Mouse (Mus musculus) cerebellum, adult 9-11 months (tissue): ENCODE data around the gene Skap1.
A peak's percentile ranks its signal among the peaks of the same experiment; 100 is the strongest.

Source experiments
- DNase-seq: peaks from one replicate; pipeline ENCODE4 v3.0.0; 2022

The Skap1 gene

DNA sequence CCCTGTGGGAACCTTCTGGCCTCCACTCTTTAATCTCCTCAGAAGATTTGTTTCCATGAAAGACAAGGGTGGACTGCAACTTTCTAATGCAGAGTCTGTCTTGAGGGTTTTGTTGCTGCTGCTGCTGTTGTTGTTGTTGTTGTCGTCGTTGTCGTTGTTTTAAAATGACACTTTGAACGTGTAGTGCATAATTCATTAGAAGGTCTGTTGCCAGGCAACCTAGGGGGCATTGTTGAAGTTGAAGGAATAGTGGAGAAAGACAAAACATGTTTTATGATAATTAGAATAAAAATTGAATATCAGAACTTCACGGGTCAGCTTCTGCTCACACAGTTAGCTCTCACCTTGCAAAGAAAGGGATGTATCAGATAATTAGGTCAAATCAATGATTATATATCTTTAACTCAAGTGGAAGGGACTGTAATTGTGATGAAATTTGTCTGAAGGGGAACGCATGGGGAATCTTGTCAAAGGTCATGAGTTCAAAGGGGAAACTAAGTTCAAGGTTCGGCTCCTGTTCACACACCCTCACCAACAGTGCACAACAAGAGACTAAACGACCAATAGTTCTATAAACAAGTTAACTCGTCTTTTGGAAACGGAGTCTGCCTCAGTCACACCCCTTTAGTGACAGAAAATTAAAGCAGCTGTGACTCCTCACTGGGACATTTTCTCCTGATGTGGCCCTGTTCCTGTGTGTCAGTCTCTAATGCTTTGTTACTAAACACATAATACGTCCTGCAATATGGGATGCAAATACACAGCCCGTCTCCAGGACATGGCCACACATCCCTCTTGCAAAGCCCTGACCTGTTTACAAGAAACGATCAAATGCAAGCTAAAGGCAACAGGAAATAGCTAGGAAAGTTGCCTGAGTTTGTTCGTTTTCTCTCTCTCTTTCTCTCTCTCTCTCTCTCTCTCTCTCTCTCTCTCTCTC, 112.4 kb downstream of the Skap1 start:
- DNase-seq, result no peak

DNA sequence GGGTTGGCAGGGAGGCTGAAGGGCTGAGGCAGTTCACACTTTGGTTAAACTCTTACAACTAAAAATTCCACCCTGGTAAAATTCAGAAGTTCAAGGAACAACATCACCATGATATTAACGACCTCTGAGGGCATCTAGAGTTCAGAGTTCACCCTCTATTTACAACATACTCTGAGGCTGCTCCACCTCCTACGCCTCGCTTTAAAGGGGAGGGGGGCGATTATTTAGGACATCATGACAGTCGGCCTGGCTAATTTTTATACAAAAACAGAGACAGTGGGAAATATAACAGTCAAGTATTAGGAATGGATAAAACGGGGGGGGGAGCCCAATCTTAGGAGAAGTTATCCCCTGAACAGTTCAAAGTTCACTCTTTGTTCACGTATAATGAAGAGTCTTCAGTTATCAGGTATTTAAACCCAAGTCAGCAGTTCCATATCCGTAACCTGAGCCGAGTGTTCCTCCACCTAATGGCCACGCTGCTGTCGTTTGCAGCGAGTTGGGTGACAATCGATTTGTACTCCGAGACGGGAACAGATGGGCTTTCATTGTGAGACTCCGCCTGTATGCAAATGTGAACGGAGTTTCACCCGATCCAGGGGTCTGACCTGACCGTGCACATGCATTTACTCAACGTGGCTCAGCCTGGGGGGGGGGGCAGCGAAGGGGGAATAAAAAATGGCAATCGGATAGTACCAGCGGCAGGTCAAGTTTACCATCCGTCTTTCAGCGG, 114.3 kb downstream of the Skap1 start:
- DNase-seq, result no peak

DNA sequence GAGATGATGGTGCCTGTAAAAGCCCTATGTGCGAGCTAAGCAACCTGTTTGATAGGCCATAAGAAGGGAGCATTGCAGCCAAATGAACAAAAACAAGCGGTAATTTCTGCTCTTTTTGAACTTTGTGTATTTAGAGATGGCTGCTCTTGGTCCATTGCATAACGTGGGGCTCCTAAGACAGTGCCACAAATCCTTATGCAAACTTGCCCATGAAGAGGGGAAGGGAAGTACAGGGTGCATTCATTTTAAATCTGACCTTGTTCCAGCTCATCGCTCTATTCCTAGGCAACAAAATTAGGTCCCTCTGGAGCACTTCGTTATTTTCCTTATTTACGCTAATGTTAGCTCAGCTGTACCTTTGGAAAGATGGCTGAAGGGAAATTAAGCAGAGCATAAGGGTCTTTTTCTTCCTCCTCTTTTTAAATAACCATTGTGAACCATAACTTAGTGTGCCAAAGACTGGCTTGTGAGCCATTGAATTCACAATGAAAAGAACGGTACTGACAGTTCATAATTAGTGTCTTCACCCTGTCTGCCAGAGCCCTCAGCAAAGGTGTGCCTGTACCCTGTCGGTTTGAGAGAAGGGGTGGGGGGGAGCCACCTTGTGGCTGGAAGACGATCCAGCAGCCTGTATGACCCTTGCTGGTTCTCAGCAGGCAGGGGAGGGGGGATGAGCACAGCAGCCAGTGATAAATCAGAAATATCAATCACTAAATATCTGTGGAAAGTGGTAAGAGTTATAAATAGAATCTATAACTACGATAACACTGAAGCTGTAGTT, 117.4 kb downstream of the Skap1 start:
- DNase-seq, result no peak

DNA sequence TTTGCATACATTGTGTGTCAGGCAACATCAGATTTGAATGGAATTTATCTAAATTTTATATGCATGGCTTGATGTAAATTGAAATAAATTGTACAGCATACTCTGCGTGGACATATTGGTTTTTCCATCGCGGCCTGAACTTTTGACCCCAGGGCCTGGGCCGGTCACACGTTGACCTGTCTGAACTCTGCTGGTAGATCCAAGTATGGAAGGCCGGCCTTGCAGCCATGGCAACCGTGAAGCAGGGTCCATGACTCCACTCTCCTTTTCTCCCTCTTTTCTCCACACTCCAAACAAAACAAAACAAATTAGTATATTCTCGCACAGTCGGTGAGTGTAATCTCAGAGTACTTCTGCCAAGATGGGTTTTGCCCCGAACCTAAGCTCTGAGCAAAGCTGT, 118.2 kb downstream of the Skap1 start:
- DNase-seq, result no peak

DNA sequence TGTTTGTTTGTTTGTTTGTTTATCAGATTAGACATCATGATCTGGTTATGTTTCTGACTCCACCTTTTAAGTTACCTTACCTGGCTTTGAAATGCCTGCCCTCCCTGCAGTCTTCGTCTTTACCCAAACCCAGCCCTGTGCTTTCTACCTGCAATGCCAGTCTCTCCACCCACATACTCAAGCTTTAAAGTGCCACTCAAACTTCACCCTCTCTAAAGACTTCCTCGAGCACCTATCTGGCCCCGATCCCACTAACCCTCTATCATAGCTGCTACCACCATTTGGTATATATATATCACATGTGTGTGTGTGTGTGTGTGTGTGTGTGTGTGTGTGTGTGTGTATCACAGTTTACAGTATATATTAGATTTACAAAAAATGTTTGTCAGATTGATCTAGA, 125.4 kb downstream of the Skap1 start:
- no peak for DNase-seq

DNA sequence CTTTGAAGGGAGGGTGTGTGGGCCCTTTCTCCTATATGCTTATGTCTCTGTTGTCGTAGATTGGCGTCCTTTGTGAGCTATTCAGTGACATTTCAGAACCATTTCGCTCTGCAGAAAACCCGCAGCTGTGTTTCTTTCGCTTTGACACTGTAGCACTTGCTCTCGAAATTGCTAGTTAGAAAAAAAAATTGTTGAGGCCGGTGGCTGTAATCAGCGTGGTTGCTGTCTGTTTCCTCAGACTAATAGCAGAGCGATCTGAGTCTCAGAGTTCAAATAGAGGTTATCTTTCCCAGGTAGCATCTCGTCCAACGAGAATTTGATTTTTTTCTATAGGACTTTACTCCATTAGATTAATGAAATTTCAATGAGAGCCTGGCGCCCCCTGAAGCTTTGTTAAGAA, 131.5 kb downstream of the Skap1 start:
- DNase-seq, result no peak

DNA sequence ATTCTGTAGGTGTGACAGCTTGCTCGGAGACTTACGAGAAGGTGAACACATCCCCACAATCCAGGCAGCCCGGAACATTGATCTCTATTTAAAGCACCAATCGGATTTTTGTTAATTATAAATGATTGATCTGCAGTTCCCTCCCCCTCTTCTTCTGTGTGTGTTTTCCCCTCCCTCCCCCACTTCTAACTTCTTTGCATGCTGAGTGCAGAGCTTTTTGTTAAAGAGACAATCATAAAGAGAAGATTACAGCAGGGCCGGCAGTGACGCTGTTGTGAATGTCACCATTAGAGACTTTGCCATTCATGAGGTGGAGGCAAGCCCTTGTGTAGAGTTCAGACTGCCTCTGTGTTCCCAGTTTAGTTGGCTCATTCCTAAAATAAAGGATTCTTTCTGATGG, 131.9 kb downstream of the Skap1 start:
- DNase-seq, result no peak

DNA sequence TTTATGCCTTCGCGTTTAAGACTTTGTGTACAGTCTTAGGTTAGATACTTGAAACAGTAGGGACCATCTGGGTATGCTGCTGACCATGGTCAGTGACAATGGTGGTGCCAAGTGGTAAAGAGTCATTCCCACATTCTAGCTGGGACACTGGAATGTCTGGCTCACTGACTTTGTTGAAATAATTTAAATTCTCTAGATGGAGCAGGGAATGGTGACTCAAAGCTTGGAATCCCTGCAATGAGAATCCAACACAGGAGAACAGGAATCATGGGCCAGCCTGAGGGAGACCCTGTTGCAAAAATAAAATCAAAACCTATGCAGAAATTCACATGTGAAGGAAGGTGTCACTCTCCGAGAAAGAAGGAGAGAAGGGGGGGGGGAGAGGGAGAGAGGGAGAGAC, 138.4 kb downstream of the Skap1 start:
- no peak for DNase-seq

DNA sequence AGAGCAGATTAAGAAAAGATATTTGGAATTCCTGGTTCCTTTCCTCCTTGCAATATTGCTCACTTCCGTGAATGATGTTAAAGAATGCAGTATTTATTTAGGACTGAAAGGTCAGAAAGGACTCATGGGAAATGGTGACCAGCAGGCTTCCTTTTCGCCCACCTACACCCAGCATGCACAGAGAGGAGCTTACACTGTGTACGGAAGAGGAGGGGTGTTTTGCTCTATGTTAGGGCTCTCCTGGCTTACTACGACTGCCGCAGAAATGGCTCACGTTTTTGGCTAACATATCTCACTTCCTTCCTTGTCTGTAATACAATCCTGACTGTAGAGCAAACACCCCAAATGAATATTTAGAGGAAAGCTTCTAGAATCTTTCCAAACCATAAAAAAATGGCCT, 139.9 kb downstream of the Skap1 start:
- no peak for DNase-seq

DNA sequence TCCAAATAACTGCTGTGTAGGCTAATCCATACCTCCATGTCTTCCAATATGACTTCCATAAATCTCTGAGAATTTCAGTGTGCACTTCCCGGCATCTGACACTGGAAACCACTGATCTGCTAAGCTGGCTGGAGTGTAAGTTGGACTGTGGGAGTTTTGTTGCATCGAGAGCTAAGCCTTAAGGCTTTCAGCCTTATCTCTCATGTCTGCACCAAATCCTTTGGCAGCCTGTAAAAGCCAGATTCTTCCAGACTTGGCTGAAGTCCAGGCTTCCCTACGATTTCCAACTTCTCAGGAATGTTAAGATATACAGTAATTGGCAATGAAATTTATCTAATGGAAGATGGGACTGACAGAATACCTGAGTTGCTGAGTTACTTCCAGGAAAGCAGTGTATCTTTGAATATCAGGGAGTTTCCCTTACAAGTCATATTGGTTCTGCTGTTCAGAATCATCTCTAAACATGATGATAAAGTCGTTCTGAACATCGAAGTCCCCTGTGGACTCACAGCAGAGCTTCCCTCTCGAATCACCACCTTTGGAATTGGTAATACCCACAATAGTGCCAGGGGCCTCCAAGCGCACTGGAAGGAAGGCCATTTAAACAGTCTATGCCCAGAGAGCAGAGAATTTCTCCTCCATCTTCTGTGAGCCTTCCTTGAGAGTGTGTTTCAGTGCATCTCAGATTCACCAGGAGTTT, 140.5 kb downstream of the Skap1 start:
- DNase-seq, result no peak

DNA sequence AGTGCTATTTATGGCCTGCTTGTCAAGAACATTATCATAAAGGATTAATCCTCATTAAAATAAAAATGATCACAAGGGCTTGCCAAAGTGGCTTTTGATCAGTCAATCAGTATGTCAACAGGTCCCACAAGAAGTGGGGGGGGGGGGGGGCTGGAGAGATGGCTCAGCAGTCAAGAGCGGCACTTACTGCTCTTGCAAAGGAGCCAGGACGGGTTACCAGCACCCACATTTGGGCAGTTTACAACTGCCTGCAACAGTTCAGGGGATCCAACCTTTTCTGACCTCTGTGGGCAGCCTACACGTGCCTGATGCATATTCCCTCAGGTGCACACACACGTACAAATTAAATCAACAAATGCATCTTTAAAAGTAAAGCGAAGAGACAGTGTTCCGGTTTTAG, 141.1 kb downstream of the Skap1 start:
- no peak for DNase-seq

DNA sequence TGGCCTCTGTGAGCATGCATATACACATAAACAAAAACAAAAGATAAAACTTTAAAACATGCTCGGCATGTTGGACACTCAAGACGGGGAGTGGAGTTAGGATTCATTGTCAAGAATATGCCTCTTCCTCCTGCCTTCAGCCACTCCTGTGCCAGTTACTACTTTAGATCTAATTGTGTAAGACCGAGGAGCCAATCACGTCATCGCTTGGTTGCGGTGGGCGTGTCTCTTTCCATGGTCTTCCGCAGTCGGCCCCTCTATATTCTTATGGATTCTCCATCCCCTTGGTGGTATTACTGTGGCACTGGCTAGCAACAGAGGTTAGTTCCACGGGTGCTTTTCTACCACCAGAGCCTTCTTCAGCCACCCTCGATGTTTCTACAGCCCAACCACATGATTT, 148.2 kb downstream of the Skap1 start:
- DNase-seq, result no peak

DNA sequence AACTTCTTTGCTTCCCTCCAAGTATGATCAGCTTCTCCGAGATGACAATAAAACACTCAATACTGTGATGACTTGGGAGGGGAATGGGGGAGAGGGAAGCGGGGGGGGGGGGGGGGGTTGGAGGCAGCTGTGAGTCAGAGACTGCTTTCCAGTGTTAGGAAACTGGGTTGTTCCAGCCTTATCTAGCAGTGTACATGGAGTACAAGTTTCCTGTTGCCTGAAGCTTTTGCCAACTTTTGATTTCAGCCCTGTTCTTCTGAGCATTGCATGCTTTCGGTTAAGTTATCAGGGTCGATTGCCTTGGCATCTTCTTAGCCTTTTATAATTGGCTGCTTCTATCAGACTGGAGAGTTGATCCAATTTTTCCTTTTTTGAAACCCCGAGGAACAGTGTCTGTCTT, 152.4 kb downstream of the Skap1 start:
- DNase-seq, result no peak

DNA sequence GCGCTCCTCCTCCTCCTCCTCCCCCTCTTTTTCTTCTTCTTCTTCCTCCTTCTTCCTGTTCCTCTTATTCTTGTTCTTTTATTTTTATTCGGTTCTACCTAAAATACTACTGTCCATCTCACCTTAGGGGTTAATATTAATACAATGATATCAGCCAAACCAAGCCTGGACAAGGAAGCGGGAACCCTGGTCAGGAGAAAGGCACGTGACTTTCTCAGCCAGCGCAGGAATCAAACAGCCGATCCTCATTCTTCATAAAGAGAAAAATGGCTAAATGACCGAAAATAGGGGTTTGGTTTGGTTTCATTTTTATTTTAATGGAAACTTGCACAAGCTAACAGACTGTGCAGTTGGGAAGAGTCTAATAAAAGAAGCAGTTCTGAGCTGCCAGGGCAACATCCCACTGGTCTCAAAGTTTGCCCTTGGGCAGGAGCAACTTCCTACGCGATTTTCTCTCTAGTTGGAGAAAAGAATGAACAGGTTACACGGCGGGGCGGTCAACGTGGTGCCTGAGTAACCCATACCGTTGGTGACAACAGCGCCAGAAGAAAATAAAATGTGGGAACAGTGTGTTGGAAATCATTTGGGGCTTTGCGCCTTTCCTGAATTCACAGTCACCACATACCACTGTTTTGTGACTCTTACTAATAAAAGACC, 154.5 kb downstream of the Skap1 start:
- DNase-seq, result no peak

DNA sequence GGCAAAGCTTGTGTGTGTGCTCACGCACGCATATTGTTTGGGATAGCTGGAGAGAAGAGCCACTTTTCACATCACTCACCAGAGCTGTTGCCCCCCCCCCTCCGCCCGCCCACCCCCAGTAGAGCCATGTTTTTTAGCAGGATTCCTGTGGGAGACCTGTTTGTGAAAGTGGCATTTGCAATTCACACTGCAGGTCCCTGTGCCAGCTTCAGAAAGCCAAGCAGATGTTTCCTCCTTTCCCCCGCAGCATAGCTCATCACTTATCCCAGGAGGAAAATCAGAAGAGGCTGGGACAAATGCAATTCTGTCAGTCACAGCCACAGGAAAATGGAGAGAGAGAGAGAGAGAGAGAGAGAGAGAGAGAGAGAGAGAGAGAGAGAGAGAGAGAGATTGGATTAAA, 155.2 kb downstream of the Skap1 start:
- no peak for DNase-seq

DNA sequence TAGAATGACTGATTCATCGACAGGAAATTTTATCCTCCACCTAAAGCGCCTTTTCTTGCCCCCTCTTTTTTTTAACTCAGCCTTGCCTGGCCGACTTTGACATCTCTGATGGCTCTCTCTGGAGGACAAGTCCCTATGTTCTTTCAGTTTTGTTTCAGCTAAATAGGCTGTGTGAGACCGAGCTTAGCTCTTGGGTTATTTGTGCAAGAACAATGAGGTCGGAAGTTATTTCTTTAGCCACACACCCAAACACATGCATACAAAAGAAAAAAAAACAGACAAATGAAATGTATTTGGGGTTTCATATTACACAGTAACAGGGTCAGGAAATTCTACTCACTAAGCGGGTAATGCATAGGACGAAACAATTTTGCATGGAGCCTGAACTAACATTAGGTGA, 155.6 kb downstream of the Skap1 start:
- DNase-seq, result no peak

DNA sequence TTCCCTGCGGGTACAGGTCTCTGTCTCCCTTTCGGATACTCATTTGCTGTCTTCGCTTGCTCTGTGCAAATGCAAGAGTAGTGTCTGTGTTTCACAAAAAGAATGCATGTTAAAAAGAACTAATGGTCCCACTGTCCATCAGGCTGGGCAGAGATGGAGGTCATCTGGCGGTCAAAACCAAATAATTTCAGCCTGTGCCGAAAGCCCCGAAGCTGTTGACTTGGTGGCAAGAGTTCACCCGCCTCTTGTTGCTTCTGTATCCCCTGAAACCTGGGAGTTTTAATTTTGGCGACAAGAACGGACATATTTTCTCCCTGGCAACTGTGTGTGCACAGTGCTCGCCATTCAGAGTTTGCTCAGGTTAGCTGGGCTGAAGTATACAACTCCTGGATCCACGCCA, 156.3 kb downstream of the Skap1 start:
- no peak for DNase-seq

DNA sequence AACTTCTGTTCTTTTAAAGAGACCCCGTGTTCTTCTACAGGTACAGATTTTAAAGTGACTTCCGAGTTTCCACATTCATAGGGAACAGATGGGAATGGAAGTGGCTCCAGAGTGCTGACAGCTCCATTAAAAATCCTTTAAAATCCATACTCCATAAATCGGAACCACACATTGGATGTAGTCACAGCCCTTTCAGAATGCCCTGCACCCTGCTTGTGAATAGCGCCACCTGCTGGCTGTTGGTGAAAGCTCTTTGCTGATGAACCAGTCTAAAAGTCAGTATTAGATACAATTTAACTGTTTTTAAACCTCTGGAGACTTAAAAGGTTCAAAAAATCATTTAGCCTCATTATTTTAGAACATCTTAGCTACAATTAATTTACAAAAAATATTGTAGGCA, 156.8 kb downstream of the Skap1 start:
- DNase-seq, result peak; percentile 23

DNA sequence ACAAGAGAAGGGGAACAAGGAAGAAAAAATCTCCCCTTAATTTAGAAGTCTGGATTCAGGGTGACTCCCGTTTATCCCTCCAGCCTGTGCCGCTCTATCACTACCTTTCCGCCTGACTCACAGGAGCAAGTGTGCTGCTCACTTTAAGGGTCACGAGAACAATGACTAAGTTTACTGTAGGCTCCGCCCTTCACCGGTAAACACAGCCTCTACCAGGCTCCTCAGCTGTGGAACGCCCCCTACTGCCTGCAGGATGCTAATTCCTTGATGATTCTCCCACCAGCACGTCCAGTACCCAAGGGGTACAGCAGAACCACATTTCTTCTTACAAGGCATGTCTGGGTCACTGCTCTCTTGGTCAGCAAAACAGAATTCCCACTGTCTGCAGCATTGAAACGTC, 158.4 kb downstream of the Skap1 start:
- no peak for DNase-seq

DNA sequence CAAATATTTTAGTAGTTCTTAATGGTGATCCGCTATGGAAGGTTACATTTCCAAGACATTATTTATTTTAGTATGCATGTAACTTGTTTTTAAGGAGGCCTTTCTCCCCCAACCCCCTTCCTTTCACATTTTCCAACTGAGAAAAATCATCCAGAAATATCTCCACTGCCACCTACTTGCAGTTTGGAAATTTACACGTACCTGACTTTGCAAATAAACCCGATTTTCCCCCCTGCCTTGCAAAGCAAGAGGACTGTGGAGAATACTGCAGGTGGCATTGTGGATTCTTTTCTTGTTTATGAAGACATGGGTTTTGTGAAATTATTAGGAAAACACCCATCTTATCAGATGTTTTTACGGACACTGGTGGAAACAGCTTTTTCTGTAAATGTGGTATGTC, 160.0 kb downstream of the Skap1 start:
- no peak for DNase-seq

DNA sequence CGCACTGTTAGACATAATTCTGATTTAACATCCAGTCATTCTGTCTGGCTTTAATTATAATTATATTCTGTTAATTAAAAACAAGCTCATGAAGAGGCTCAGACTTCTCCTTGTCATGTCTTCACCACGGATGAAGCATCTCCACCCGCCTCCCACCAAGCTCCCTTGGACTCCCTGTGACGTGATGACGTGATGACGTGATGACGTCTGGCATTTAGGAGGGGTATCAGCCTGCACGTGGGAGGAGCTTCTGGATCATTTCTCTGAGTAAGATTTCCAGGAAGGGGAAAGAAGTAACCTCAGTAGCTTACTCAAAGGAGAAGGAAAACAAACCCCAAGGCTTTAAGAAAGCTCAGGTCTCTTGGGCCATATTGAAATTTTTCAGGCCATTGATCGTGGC, 165.4 kb downstream of the Skap1 start:
- peak; percentile 2 for DNase-seq

DNA sequence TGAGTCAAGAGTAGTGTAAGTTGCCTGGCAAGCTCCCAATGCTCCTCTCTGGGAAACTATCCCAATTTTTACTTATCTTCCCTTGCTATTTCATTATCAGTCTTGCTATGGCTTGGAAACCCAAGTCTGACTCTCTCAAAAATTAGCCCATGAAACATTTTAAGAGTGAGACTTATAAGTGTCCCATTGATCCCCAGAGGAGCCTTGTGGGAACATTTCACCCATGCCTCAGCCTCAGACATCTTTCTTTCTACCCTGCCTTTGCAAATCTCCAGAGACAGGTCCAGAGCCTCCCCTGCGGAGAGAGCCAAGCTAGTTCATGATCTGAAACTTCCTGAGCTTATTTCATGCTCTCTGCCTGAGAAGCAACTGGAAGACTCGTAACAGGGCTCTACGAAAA, 167.1 kb downstream of the Skap1 start:
- DNase-seq, result no peak
